Mouse (Mus musculus) spleen, adult 18-20 months (tissue): ENCODE data around the gene Fam189a1.

ENCODE experiments used
- DNase-seq, 2 experiments: peaks; one replicate each; pipeline ENCODE4 v3.0.0; 2022; ENCODE audit warnings: mixed read lengths in 2 of 2

The Fam189a1 gene

GRCm38 (mm10) chr7:64709520-64710262 lies 446.7 kb downstream of the Fam189a1 start:
- no peak for DNase-seq

GRCm38 (mm10) chr7:64708176-64708575 lies 448.2 kb downstream of the Fam189a1 start:
- no peak for DNase-seq
